Mouse (Mus musculus) limb, embryonic 11.5 days (tissue): ENCODE results near the gene Pdgfa. TPM values are rescaled to one million over a fixed set of nuclear protein-coding genes. Genes with fewer than 3 reads are reported as not detected.

Source experiments
- ATAC-seq: fragments of 200-750 bp; cut with Nextera tagmentation; 2 replicates; pipeline ENCODE4 v1.8.0; 2017; ENCODE audit warnings: low read depth; ENCODE audit not compliant: insufficient number of reproducible peaks, low FRiP score, low TSS enrichment
- DNase-seq: peaks from one replicate; pipeline ENCODE4 v3.0.0-alpha.2; 2015; ENCODE audit warnings: low spot score
- H3K27ac ChIP-seq: fragments of 300-500 bp; sonication (generic); replicated peaks from 2 replicates; pipeline ENCODE4 v1.5.1; 2014; ENCODE audit warnings: low read depth, mild to moderate bottlenecking, low read length
- H3K27me3 ChIP-seq: fragments of 300-500 bp; sonication (generic); 2 replicates; pipeline ENCODE4 v1.6.1; 2014; ENCODE audit warnings: mild to moderate bottlenecking, low read length, mixed read lengths; ENCODE audit not compliant: control insufficient read depth, insufficient read depth
- H3K36me3 ChIP-seq: fragments of 300-500 bp; sonication (generic); 2 replicates; pipeline ENCODE4 v1.6.1; 2014; ENCODE audit warnings: mild to moderate bottlenecking, low read length, moderate library complexity, mixed read lengths; ENCODE audit not compliant: control insufficient read depth, insufficient read depth
- H3K4me1 ChIP-seq: fragments of 300-500 bp; sonication (generic); 2 replicates; pipeline ENCODE4 v1.6.1; 2014; ENCODE audit warnings: low read length, mixed read lengths; ENCODE audit not compliant: control insufficient read depth, insufficient read depth
- H3K4me2 ChIP-seq: fragments of 300-500 bp; sonication (generic); 2 replicates; pipeline ENCODE4 v1.6.1; 2014; ENCODE audit warnings: low read depth, mild to moderate bottlenecking, moderate library complexity; ENCODE audit not compliant: severe bottlenecking
- H3K4me3 ChIP-seq: fragments of 300-500 bp; sonication (generic); 2 replicates; pipeline ENCODE4 v1.5.1; 2014; ENCODE audit warnings: low read depth, low read length
- H3K9ac ChIP-seq: fragments of 300-500 bp; sonication (generic); 2 replicates; pipeline ENCODE4 v1.6.1; 2014; ENCODE audit warnings: mild to moderate bottlenecking, low read length
- H3K9me3 ChIP-seq: fragments of 300-500 bp; sonication (generic); 2 replicates; pipeline ENCODE4 v1.6.1; 2016; ENCODE audit warnings: low read length; ENCODE audit not compliant: control insufficient read depth
- WGBS: fragments of 180-500 bp; shearing (Covaris S2); extraction: QIAGEN DNeasy Blood & Tissue Kit; methylation state at CpG from one replicate; pipeline ENCODE4 v1.1.7; 2014; 5-methylcytosine and 5-hydroxymethylcytosine counted together
- polyA plus RNA-seq: library from polyadenylated mRNA; unstranded; fragments of >200 nt; fragmentation: Nextera tagmentation; extraction: Ambion mirVana; gene quantifications from 2 replicates; pipeline ENCODE4 v1.2.1, GENCODE M21; 2014

Gene Pdgfa
- polyA plus RNA-seq, 1 experiment from 2014 or later: 34.4 TPM

GRCm38 (mm10) chr5:138997936-138998580, 888 bp upstream of the Pdgfa start:
- Histone ChIP-seq H3K27me3 (peaks cover 62% of the 10 kb centered on the region), H3K9me3 (no peaks in the 10 kb centered on the region; the same call in 1 of the 2 replicates), H3K27ac (no peak overlapping the region), H3K4me3 (peak overlapping the region; percentile 7; the same call in 1 of the 2 replicates), H3K4me2 (peak overlapping the region; percentile 37), H3K4me1 (peaks cover 31% of the 10 kb centered on the region), H3K36me3 (no peaks in the 10 kb centered on the region), H3K9ac (no peak overlapping the region)
- ATAC-seq (no peak), DNase-seq (peak; percentile 64)
- 2% methylated on average over 30 of the region's 30 CpGs for WGBS

GRCm38 (mm10) chr5:138996322-138997073, 672 bp downstream of the Pdgfa start:
- DNase-seq (peak; percentile 61), ATAC-seq (peak; percentile 2; the same call in 1 of the 2 replicates)
- peak overlapping the region; percentile 48 for H3K4me3 ChIP-seq
- 3% methylated on average over 24 of the region's 24 CpGs for WGBS
- H3K9me3 ChIP-seq: no peaks in the 10 kb centered on the region; the same call in 1 of the 2 replicates
- peaks cover 37% of the 10 kb centered on the region for H3K4me1 ChIP-seq
- no peak overlapping the region for H3K27ac ChIP-seq
- peaks cover 78% of the 10 kb centered on the region for H3K27me3 ChIP-seq
- no peaks in the 10 kb centered on the region for H3K36me3 ChIP-seq
- peak overlapping the region; percentile 98 for H3K4me2 ChIP-seq
- H3K9ac ChIP-seq: no peak overlapping the region

GRCm38 (mm10) chr5:138995721-138996311, 1.4 kb downstream of the Pdgfa start:
- no peaks in the 10 kb centered on the region; the same call in 1 of the 2 replicates for H3K9me3 ChIP-seq
- H3K4me2 ChIP-seq: peak overlapping the region; percentile 98
- peak overlapping the region; percentile 48 for H3K4me3 ChIP-seq
- no peaks in the 10 kb centered on the region for H3K36me3 ChIP-seq
- under 1% methylated on average over 37 of the region's 52 CpGs for WGBS
- peaks cover 85% of the 10 kb centered on the region for H3K27me3 ChIP-seq
- H3K4me1 ChIP-seq: peaks cover 37% of the 10 kb centered on the region
- H3K9ac ChIP-seq: peak overlapping the region; percentile 65
- peak; percentile 77 for DNase-seq
- H3K27ac ChIP-seq: peak overlapping the region; percentile 45; the same call in 1 of the 2 replicates
- ATAC-seq: peak; percentile 19; the same call in 1 of the 2 replicates

GRCm38 (mm10) chr5:138994786-138995720, 2.1 kb downstream of the Pdgfa start:
- no peak; the same call in 1 of the 2 replicates for ATAC-seq
- Histone ChIP-seq H3K4me2 (peak overlapping the region; percentile 98), H3K4me1 (peaks cover 37% of the 10 kb centered on the region), H3K9me3 (no peaks in the 10 kb centered on the region; the same call in 1 of the 2 replicates), H3K9ac (peak overlapping the region; percentile 65), H3K27ac (peak overlapping the region; percentile 52; the same call in 1 of the 2 replicates), H3K36me3 (no peaks in the 10 kb centered on the region), H3K4me3 (peak overlapping the region; percentile 48), H3K27me3 (peaks cover 85% of the 10 kb centered on the region)
- peak; percentile 70 for DNase-seq
- WGBS: under 1% methylated on average over 81 of the region's 127 CpGs

- Histone ChIP-seq H3K27me3 (peaks cover 84% of the 10 kb centered on the region), H3K27ac (peak overlapping the region; percentile 42; the same call in 1 of the 2 replicates), H3K9ac (peak overlapping the region; percentile 65), H3K4me1 (peaks cover 37% of the 10 kb centered on the region), H3K9me3 (no peaks in the 10 kb centered on the region), H3K4me3 (peak overlapping the region; percentile 48), H3K36me3 (no peaks in the 10 kb centered on the region), H3K4me2 (peak overlapping the region; percentile 98)
- ATAC-seq (peak; percentile 29; the same call in 1 of the 2 replicates), DNase-seq (peak; percentile 70)
- under 1% methylated on average over 47 of the region's 48 CpGs for WGBS
These were observed 2.9 kb downstream of the Pdgfa start for GRCm38 (mm10) chr5:138994108-138994785.

- Histone ChIP-seq H3K36me3 (no peaks in the 10 kb centered on the region), H3K4me1 (peaks cover 33% of the 10 kb centered on the region), H3K9me3 (no peaks in the 10 kb centered on the region), H3K27me3 (peaks cover 76% of the 10 kb centered on the region), H3K27ac (0 out of 2 replicates have a peak overlapping the region, but pooled peaks have one; percentile 42), H3K4me2 (peak overlapping the region; percentile 98), H3K4me3 (peak overlapping the region; percentile 48), H3K9ac (peak overlapping the region; percentile 65)
- peak; percentile 60 for DNase-seq
- under 1% methylated on average over 39 of the region's 40 CpGs for WGBS
- no peak for ATAC-seq
These were observed 3.6 kb downstream of the Pdgfa start for GRCm38 (mm10) chr5:138993371-138994107.
